Mouse (Mus musculus) layer of hippocampus, postnatal 14 days (tissue): ENCODE measurements at regions not wholly inside any gene's neighbourhood (a gene's known extent, or its start where the extent isn't known, plus 50 kb on each side); places are given as distances from the start of the nearest gene placed in this dataset.
A peak's percentile ranks its signal among the peaks of the same experiment; 100 is the strongest.

Experiments used
- DNase-seq, 2 experiments: peaks; one replicate each; pipeline ENCODE4 v3.0.0; 2021 to 2022; ENCODE audit warnings: low spot score in 2 of 2, mixed read lengths in 1 of 2

DNA sequence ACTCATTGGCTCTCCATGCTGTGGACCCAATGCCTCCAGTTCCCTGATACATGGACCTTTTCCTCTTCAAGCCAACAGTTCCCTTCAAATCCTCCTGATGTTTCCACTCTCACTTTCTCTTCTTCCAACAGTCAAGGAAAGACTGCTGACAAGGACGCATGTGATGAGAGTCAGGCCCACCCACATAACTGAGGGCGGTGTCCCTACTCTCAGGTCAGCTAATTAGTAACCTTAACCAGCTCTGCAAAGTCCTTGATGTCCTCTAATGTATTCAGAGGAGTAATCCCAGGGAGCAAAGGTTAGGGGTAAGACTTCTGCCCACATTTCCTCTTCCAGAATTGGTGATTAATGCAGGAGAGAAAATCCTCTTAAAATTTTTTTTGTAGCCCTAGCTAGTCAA, 139.7 kb downstream of the Ackr3 start:
- no peak for DNase-seq

DNA sequence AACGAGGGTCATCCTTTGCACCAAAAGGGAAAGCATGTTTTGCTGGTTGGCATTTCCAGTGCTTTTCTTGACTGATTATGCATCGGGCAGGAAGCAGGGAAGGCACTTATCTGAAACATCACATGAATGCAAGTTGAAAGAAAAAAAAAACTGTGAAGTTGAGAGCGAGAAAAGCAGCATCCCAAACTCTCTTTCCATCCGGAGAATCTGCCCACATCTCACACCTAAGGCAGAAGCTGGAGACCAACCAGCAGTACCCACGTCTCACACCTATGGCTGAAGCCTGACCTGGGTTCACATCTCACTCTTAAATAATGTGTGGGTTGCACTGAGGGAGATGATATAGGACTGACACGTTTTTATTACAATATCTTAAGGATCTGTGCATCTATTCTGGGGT, 143.3 kb downstream of the Ackr3 start:
- no peak for DNase-seq

DNA sequence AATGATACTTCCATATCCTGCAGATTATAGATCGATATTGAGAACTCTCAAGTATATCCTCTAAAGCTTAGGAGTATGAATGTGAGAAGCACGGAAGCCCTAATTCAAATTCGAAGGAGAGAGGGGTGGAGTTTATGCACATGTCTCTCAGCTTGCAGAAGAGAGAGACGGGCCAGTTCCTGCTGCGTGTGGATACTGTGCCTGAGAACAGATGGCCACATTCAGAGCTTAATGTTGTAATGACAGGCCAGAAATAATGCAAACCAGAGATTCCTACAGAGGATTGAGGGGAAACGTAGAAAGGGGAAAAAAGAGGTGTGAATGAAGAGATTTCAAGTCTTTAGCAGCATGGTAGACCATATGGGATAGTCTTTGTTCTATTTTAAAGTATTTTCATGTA, 145.8 kb downstream of the Ackr3 start:
- DNase-seq = peak in 1 of 2 experiments; percentile 25

DNA sequence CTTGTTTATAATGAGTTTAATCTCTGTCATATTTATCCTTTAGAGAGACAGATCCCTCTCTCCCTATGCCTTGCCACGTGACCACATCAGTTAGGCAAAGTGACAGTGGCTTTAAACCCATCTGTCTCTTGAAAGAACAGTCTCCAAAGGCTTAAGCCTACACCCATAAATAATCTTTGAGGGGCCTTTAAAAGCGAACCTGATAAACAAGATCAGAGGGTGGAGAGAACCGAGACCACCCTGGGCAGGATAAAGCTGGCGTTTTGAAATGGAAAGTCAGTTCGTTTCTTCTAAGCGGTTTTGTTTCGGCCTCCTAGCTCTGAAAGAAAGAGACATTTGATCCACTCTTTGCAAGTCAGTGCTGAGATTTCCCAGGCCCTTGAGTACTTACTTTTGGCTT, 149.5 kb downstream of the Ackr3 start:
- no peak for DNase-seq

DNA sequence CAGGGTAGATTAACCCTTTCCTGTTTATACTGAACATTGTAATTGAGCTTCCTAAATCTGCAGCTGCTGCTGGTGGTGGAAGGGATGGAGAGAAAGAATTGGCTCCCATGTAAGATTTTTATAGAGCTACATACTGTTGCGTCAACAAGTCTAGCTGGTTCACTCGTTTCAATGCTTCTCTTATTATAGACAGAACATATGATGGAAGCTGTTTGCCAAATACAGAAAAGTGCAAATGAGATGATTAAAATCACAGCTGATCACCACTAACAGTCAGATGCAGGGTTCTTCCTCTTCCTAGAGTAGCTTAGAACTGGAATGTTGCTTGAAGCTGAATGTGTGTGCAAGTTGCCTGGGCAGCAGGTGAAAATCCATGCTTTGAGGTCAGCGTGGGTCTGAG, 152.8 kb downstream of the Ackr3 start:
- DNase-seq = peak in 1 of 2 experiments; percentile 54

DNA sequence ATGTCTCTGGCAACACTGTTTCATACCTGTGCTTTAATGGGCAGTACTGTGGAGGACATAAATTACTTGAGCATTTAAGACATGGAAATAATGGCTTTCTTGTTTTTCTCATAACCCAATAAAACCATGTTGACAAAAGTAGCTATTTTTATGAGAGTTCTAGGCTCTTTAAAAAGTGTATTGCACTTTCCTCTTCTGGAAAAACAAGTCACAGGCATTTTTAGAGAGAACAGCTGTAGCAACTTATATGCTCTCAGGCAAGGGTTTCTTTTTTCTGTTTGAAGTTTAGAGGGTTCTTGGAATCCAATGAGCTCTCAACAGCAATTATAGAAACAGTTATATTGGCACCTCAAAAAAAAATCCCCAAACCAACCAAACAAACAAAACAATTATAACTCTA, 153.6 kb downstream of the Ackr3 start:
- no peak for DNase-seq

DNA sequence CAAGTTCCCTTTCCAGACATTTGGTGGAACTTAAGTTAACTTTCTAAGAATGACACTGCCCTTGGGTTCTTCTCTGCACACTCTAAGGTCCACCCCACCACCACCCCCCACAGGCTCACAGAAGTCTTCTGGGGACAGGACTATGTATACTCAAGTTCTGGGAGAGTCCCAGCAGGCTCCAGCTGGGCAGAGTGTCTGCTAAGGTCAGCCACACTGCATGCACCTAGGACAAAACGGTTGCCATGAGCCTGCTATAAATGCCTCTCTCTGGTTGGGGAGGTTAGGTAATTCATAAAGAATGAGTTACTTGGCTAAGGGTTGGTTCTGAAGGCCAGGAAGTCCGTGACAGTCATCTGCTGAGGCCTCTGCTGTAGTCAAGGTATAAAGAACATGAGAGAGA, 155.2 kb downstream of the Ackr3 start:
- DNase-seq = no peak

DNA sequence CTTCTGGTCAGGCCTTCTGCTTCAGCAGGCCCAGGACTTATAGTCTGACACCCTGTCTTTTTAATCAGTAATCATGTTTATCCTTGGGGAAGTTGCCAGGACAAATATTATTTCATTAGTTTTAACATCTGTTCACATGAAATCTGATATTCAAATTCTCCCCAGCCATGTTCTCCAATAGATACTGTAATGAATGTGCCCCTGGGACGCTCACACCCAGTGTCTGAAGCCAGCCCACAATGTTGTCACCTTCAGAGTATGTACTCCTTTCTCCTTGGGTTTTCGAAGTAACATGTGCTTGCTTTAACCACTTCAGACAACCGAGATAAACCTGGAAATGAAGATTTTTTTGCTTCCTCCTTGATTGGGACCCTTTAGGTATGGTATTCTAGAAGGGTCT, 156.3 kb downstream of the Ackr3 start:
- no peak for DNase-seq

DNA sequence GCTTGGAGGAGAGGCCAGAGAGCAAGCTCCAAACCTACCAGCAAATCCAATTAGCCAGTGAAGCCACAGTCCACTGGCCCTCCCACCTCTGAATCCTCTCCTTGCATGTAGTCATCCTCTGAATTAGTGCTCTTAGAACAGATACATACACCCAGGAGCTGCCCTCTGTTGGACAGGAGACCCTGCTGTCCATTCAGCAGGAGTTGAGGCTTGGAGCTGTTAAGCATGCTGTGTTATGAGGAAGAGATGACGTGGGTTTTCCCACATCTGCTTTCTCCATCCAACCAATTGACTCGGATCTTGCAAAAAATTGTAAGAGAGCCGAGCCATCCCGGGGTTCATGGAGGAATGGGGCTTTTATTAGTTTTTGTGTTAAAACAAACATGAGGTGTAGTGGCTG, 160.7 kb downstream of the Ackr3 start:
- no peak for DNase-seq

DNA sequence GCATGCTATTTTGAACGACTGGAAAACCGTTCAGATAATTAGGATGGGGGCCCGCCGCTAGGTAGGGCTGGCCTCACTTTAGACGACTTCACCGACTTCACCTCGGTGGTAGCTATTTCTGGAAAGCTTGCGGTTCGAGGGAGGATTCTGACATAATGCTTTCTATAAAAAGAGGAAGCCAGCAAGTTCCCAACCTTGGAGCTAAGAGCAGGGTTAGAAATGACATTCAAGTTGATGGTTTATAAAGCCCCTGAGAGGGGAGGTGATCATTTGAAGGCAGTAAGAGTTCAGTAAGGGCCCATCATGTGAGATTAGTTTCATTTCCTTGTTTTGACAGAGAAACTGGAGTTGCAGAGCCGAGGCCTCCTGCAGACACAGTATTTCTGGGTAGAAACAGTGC, 164.8 kb downstream of the Ackr3 start:
- DNase-seq = no peak

DNA sequence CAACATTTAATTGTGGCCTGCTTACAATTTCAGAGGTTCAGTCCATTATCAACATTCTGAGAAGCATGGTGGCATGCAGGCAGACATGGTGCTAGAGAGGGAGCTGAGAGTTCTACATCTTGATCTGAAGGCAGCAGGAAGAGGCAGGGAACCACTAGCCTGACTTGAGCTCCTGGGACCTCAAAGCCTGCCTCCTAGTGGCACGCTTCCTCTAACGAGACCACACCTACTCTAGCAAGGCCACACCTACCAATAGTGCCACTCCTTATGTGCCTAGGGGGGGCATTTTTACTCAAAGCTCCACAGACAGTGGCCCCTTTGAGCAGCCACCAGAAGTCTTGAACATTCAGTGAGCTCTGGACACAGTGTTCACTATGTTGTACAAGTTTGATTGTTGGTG, 165.5 kb downstream of the Ackr3 start:
- no peak for DNase-seq

DNA sequence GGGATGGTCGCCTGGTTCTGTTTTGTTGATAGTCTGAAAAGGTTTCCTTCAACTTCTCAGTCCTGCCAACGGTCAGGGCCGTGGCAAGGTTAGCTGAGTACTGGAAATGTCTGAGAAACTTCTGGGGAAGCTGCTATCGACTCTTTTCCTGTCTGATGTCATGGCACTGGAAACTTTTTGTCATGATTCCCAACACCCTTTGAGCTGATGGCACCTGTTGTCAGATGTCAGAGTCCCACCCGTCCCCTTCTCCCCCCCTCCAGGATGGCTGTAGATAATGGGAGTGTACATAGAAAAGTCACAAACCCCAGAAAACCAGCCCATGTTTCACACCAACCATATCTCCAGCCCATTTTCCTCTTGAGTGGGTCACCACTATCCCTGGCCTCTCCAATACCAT, 167.0 kb downstream of the Ackr3 start:
- DNase-seq = no peak

DNA sequence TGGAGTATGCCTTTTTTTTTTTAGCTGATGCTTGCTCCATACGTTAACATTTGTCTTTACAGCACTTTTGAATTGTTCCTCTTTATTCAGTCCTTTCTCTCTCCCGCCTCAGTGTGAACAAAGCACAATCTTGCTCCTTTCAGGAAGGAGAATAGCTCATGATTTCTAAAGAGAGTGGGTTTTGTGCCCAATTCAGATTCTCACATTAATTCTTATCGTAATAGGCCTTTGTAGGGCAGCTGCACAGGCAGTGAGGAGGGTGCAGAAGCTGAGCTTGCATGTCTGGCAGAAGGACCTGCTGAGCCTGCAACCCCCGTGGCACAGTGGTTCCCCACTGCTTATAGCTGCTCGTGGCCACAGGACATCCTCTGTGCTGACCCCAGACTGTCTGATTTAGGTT, 169.2 kb downstream of the Ackr3 start:
- no peak for DNase-seq

DNA sequence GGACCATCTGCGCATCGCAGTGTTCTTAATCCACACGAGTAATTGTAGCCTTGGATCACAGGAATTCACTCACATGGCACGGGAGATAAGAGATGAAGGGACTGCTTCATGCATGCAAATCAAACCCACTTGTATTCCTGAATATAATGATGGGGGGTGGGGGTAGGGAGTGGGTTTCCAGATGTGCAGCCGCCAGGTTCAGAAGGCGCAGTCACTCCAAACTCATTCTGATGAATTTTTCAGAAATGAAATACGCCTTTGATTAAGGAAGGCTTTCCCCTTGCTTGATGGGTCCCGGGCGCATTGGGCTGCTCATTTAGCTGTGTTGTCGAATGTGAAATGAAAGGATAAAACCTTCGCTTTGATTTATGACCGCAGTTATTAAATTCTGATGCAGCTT, 170.7 kb downstream of the Ackr3 start:
- DNase-seq = no peak

DNA sequence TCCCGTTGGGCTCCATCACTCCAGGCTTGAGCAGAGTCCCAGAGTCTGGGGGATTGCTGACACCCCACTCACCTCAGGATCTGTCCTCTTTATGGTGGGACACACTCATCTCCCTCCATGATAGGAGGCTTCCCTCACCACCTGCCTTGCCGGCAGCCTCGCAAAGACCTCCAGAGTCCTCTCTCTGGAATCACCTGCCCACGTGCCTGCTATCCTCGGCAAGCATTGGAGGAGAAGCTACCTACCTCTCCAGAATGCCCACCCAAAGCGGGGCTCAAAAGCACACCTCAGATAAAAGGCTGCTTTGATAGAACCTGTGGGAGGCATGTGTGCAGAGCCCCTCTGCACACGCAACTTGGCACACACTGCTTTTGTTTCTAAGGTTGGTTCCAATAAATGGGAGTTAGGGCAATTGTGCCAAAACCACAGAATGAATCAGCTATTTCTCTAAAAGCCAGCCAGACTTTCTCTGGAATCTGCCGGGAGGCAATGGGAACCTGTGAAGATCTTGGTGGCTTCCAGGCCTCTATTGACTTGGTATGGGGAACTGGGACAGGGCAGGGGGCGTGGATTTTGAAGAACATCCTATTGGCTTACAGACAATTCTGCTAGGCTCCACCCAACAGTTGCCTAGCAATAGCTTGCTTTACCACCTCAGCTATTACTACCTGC, 176.4 kb downstream of the Ackr3 start:
- no peak for DNase-seq

DNA sequence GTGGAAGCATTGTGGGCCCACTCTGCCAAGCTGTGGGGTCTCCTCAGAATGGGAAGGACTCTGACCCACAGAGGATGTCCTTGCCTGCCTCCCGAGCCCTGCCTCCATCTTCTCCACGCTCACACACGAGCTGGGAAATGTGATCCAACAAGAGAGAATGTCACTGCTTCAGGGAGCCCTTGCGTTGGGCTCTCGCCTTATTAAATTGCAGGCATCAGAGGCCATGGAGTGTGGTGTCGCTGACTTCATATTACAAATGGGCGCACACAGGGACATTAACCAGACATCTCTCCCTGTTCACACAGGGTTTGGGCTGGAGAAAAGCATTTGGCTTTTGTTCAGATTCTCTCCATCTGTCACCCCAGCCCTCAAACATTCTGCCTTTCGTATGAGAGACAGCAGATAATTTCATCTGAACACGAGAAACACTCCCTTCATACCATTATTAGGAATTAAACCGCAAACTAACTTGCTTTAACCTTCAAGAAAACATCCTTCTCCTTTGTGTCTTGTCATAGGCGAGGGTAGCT, 179.2 kb downstream of the Ackr3 start:
- peak in 1 of 2 experiments; percentile 86 for DNase-seq

DNA sequence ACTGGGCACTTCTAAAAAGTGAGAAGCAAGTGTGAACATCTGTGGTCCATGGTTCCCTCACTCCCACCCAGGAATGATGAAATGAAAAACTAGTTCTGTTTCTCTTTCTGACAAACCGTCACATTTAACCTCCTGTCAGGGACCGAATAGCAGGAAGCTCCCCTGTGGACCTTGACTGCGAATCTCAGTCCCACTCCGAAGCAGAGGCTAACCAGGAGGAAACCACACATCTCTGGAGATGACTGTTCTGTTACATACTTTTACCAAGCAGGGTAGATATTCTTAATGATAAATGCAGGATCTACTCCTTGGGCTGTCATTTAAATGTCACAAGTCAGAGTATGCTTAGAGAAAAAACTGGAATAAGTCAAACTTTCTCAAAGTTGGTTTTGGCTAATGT, 181.2 kb downstream of the Ackr3 start:
- DNase-seq = no peak

DNA sequence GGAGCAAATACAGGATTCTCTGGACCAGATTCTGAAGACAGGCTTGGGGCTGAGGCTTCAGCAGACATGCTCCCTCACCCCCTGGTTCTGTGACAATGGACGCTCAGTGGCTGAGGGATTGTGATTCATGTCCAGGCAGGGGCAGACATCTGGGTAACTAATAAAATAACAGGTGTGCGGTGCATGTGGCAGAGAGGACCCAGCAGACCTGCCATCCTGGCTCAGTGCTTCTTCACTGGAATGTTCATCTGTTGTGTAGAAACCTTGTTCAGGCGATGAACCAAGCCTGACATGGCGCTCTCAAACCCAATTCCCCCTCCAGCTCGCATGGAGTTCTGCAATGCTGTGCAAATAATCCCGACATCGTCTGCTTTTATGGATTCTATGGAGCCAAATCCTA, 183.0 kb downstream of the Ackr3 start:
- DNase-seq = no peak

DNA sequence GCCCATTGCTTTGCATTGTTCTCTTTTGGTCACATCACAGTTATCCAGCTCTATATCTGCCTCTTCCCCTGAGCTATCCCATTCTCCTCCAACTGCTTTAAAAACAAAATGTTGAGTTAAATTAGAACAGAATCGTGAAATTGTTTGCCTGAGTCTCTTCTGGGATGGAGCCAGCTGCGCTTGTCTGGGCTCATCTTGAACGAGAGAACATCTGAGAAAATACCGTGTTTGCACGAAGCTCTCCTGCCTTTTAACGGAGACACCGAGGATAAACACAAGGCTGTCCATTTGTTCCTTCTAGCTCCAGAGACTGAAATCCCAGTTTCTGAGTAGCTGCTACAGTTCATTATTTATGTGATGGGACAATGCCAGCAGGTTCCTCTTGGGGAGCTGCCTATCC, 186.6 kb downstream of the Ackr3 start:
- DNase-seq = no peak

DNA sequence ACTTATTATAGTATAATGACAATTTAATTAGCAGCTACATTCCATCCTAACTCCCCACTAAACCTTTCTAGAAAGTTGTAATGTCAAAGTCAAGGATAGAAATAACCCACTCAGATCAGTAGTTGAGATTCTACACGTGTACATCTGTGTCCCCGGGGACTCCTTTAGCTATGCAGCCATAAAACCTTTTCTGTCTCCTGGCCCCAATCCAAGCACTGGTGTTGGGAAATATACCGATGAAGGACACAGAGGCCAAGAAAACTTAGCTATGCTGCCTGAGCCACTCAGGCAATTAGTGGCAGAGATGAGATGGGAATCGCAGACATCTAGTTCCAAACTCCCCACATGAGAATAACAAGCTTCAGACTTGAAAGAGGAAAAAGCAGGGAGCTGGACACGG, 190.1 kb downstream of the Ackr3 start:
- DNase-seq = no peak

DNA sequence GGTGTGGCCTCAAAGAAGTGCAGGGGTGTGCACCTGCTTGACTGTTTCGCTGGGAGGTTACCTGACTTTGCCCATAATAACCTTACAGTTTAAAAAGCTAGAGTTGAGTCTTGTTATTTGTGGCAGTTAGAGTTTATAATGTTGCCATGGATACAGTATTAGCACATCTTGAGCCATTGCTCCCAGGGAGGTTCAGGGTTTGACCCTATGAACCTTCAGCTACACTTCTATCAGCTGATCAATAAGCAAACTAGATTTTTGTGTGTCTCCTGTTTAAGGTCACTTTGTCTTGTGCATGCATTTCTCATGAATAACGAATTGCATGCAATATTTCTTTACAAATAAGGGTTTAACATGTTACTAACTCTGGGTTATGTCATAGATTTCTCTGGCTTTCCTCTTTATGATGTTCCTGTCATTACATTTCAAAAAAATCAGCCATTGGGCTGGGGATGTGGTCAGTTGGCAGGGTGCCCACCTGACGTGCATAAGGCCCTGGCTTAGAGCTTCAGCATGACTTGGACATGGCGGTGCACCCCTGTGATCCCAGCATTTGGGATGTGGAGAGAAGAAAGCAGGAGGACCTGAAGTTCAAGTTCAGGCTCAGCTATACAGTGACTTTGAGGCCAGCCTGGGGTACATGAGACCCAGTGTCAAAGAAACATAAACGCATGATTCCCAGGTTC, 191.7 kb downstream of the Ackr3 start:
- DNase-seq = no peak

DNA sequence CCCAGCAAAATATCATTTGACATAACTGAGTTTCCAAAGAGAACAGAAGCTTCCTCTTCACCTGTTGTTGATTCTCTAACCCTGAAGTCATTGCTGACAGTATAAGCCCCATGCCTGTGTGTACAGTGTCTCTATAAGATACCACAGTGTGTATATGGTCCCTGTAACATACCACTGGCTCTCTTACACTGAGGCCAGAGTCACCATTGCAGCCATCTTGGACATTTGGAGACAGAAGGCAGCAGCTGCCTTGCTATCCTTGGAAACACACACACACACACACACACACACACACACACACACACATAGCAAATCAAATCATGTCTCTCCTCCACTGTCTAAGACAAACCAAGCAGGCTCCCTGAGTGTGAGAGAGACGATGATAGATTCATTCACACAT, 192.9 kb downstream of the Ackr3 start:
- DNase-seq = no peak

DNA sequence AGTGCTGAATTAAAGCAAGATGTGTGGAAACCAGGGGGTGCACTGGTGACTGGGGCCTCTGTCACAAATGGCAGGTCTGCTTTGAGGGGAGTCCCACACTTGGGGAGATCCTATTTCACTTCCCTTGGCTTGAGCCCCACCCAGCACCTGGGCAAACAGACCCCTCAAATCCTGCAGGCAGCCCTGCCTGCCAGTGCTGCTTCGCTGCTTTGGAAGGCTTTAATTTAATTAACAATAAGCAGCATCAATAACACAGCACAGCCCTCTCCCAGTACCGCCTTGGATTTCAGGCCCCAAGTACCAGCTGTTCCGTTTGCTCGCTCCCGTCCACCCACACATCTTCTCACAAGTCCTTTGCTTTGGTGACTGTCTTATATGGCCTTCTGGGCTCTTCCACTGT, 193.6 kb downstream of the Ackr3 start:
- DNase-seq = no peak
